Mouse (Mus musculus) heart, postnatal 0 days (tissue): Measurements from ENCODE around the gene Rmnd5b.

Source experiments
- CTCF ChIP-seq: IDR thresholded peaks from 2 replicates; pipeline ENCODE4 v1.5.1; 2016; ENCODE audit warnings: antibody characterized with exemption, control low read depth, low read depth
- EP300 ChIP-seq: IDR thresholded peaks from 2 replicates; pipeline ENCODE4 v1.6.1; 2016; ENCODE audit warnings: antibody characterized with exemption, low read depth

DNA sequence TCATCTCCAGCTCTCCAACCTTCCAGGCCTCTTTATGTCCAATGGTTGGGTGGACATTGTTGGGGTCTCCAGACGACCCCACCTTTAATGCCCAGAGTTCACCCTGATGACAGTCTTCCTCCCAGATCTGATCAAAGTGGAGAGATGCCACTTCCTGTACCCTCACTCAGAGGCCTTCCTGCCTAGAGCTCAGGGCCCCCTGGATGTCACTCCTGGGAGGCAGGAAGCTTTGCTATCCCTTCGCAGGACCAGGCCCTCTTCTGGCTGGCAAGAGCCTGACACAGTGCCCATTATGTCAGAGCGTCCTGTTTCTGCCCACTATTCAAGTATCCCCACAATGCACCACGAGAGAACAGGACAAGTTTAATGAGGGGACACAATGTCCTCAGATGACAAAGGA is 56.7 kb downstream of the Rmnd5b start:
- TF ChIP-seq CTCF (no peak), EP300 (no peak)
